Mouse (Mus musculus): ENCODE data around the gene Hyal3.

- TF ChIP-seq POLR2A (IDR thresholded peaks at IDR 0.05; ENCODE audit: extremely low read depth, insufficient read depth, low read length) (no peak), CTCF (IDR thresholded peaks at IDR 0.05; ENCODE audit: low read depth, low read length) (no peak)
These were observed 48.8 kb downstream of the Hyal3 start for GRCm38 (mm10) chr9:107629411-107629730.
